Mouse (Mus musculus): Measurements from ENCODE around the gene Olfr1396.

Gene Olfr1396

GRCm38 (mm10) chr11:49114774-49115173, at the start of gene Olfr1396:
TSS of gene Olfr1396 (minus strand) at chr11:49114874.
- no peak for DNase-seq

GRCm38 (mm10) chr11:49156821-49157814, 42.4 kb upstream of the Olfr1396 start:
- no peak for DNase-seq

GRCm38 (mm10) chr11:49154077-49154476, 39.4 kb upstream of the Olfr1396 start, which contains the start of gene Olfr1394:
TSS of gene Olfr1394 (plus strand) at chr11:49154377.
- DNase-seq = no peak

GRCm38 (mm10) chr11:49141974-49142373, 27.3 kb upstream of the Olfr1396 start, which contains the start of gene Olfr1395:
TSS of gene Olfr1395 (plus strand) at chr11:49142274.
- DNase-seq = no peak

- DNase-seq = no peak
These were observed 9.5 kb upstream of the Olfr1396 start for GRCm38 (mm10) chr11:49124169-49124568.

GRCm38 (mm10) chr11:49119635-49120034, 5.0 kb upstream of the Olfr1396 start:
- DNase-seq = no peak

- DNase-seq = no peak
These were observed 516 bp downstream of the Olfr1396 start for GRCm38 (mm10) chr11:49114158-49114557.

- DNase-seq = no peak
These were observed 2.0 kb downstream of the Olfr1396 start for GRCm38 (mm10) chr11:49112624-49113219.

GRCm38 (mm10) chr11:49111000-49111399, 3.7 kb downstream of the Olfr1396 start:
- no peak for DNase-seq

- DNase-seq = peak; percentile 67
These were observed 5.8 kb downstream of the Olfr1396 start for GRCm38 (mm10) chr11:49108833-49109232.

- no peak for DNase-seq
These were observed 6.8 kb downstream of the Olfr1396 start for GRCm38 (mm10) chr11:49107650-49108537.

GRCm38 (mm10) chr11:49105752-49106151, 8.9 kb downstream of the Olfr1396 start:
- no peak for DNase-seq

- peak; percentile 95 to 96 for DNase-seq
These were observed 11.5 kb downstream of the Olfr1396 start for GRCm38 (mm10) chr11:49103047-49103693.

- peak in 1 of 2 experiments; percentile 49 for DNase-seq
These were observed 13.2 kb downstream of the Olfr1396 start for GRCm38 (mm10) chr11:49101500-49101899.

GRCm38 (mm10) chr11:49100409-49100808, 14.3 kb downstream of the Olfr1396 start:
- DNase-seq = no peak

- no peak for DNase-seq
These were observed 19.3 kb downstream of the Olfr1396 start for GRCm38 (mm10) chr11:49095367-49095766.

- peak in 1 of 2 experiments; percentile 35 for DNase-seq
These were observed 20.6 kb downstream of the Olfr1396 start for GRCm38 (mm10) chr11:49093861-49094660.

GRCm38 (mm10) chr11:49092786-49093185, 21.9 kb downstream of the Olfr1396 start:
- peak in 1 of 2 experiments; percentile 27 for DNase-seq

- DNase-seq = no peak
These were observed 22.6 kb downstream of the Olfr1396 start for GRCm38 (mm10) chr11:49092053-49092586.

- DNase-seq = no peak
These were observed 23.5 kb downstream of the Olfr1396 start for GRCm38 (mm10) chr11:49091171-49091570.

- DNase-seq = no peak
These were observed 24.1 kb downstream of the Olfr1396 start for GRCm38 (mm10) chr11:49090551-49090950.

All from B cell, adult 2 months (primary cell).